Mouse (Mus musculus) lung, embryonic 15.5 days (tissue): ENCODE measurements around the gene Stk11. TPM values are rescaled to one million over a fixed set of nuclear protein-coding genes. Genes with fewer than 3 reads are reported as not detected.

ENCODE experiments used
- ATAC-seq: fragments of 200-750 bp; cut with Nextera tagmentation; 2 replicates; pipeline ENCODE4 v1.8.0; 2017; ENCODE audit warnings: moderate number of reproducible peaks, borderline replicate concordance; ENCODE audit not compliant: low FRiP score, low TSS enrichment; ENCODE audit errors: extremely low read depth
- H3K27ac ChIP-seq: fragments of 300-500 bp; sonication (generic); 2 replicates; pipeline ENCODE4 v1.5.1; 2015; ENCODE audit warnings: moderate library complexity, mild to moderate bottlenecking, inconsistent platforms
- H3K27me3 ChIP-seq: fragments of 300-500 bp; sonication (generic); 2 replicates; pipeline ENCODE4 v1.6.1; 2015; ENCODE audit warnings: inconsistent platforms
- H3K36me3 ChIP-seq: fragments of 300-500 bp; sonication (generic); 2 replicates; pipeline ENCODE4 v1.6.1; 2015; ENCODE audit warnings: inconsistent platforms
- H3K4me1 ChIP-seq: fragments of 300-500 bp; sonication (generic); 2 replicates; pipeline ENCODE4 v1.6.1; 2015; ENCODE audit warnings: inconsistent platforms
- H3K4me2 ChIP-seq: fragments of 300-500 bp; sonication (generic); 2 replicates; pipeline ENCODE4 v1.6.1; 2015; ENCODE audit warnings: inconsistent platforms, mild to moderate bottlenecking, moderate library complexity
- H3K4me3 ChIP-seq: fragments of 300-500 bp; sonication (generic); 2 replicates; pipeline ENCODE4 v1.5.1; 2015; ENCODE audit warnings: mild to moderate bottlenecking, inconsistent platforms
- H3K9ac ChIP-seq: fragments of 300-500 bp; sonication (generic); 2 replicates; pipeline ENCODE4 v1.6.1; 2015; ENCODE audit warnings: inconsistent platforms
- H3K9me3 ChIP-seq: fragments of 300-500 bp; sonication (generic); 2 replicates; pipeline ENCODE4 v1.6.1; 2016; ENCODE audit warnings: inconsistent platforms
- WGBS: fragments of 180-500 bp; shearing (Covaris S2); methylation state at CpG from one replicate; pipeline ENCODE4 v1.1.7; 2015; 5-methylcytosine and 5-hydroxymethylcytosine counted together
- polyA plus RNA-seq: library from polyadenylated mRNA; unstranded; fragments of >200 nt; fragmentation: Nextera tagmentation; extraction: Ambion mirVana; gene quantifications from 2 replicates; pipeline ENCODE4 v1.2.1, GENCODE M21; 2015

The Stk11 gene
- polyA plus RNA-seq, 1 experiment from 2014 or later, result 18.6 TPM

DNA sequence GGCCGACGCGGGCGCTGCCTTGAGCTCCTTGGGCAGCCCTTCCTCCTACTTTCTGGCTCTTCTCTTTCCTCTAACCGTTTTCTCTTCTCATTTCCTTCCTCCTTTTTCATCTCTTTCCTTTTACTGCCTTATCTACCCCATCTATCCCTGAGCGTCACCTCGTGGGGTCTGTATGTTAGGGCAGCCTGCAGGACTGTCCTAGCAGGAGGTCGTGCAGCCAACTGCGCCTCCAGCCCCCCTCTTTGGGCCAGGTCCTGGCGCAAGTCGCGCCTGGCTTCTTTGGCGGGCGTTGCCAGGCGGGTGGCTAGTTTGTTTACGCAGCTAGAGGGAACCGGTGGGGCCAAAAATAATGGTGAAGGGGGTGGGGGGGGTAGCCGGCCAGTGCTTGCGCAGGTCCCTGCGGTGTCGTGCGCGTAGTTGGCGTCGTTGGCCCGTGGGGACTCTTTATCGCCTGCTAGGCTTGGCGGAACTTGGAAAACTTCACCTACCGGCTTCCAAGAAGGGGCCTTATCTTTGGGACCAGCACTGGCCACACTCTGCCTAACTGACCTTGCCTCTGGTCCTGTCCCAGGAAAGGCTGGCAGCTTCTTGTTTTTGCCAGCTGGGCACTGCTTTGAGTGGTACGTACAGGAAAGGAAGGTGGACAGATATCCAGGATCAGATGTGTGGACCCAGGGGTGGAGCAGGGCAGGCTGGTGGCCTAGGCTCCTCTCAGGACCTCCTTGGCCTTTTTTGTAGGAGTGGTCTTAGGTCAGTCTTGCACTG, 1.5 kb downstream of the Stk11 start:
- ATAC-seq, result no peak
- 2% methylated on average over 30 of the region's 30 CpGs for whole genome bisulfite sequencing
- peak overlapping the region; percentile 71 for H3K4me2 ChIP-seq
- peaks cover 41% of the 10 kb centered on the region for H3K4me1 ChIP-seq
- peaks cover 22% of the 10 kb centered on the region for H3K36me3 ChIP-seq
- H3K27ac ChIP-seq, result peak overlapping the region; percentile 14; the same call in 1 of the 2 replicates
- H3K9me3 ChIP-seq, result no peaks in the 10 kb centered on the region
- peak overlapping the region; percentile 89 for H3K4me3 ChIP-seq
- H3K27me3 ChIP-seq, result no peaks in the 10 kb centered on the region
- peak overlapping the region; percentile 91 for H3K9ac ChIP-seq

DNA sequence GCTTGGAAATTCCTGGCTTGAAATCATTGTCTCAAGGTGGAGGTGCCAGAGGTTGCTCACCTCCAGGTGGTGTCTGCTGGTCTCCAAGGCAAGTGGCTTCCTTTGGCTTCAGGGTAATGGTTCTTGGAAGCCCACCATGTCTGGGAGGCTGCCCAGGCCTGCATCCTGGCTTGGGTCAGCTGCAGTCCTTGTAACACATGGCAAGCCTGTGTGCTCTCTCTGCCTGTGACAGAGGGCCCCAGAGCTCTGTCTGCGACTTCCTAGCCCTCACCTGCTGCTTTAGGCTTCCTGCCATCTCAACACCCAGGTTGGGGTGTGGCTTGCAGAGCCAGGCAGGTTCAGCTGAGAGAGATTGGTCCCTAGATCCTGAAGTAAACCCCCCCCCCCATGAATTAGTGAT, 2.1 kb downstream of the Stk11 start:
- peaks cover 41% of the 10 kb centered on the region for H3K4me1 ChIP-seq

DNA sequence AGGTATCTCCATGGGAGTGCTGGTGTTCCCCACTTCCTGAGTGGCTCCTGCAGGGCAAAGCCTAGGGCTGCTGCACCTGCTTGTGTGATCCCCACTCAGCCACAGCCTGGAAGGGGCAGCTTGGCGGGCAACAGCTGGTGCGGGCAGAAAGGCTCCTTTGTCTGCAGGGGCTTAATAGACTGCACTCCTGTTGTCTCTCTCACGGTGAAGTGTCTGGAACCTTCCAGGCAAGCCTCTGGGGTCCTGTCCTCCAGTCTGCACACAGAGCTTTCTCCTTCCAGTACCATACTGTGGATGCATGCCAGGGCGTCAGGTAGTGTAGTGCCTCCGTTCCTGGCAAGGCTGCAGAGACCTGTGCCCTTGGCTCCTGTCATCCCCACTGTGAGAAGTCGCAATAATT, 2.9 kb downstream of the Stk11 start:
- peak overlapping the region; percentile 71 for H3K4me2 ChIP-seq
- 0 out of 2 replicates have a peak overlapping the region, but pooled peaks have one; percentile 25 for H3K27ac ChIP-seq
- 60% methylated on average over 6 of the region's 6 CpGs for WGBS
- no peak for ATAC-seq
- H3K36me3 ChIP-seq, result peaks cover 23% of the 10 kb centered on the region
- H3K4me1 ChIP-seq, result peaks cover 41% of the 10 kb centered on the region
- H3K4me3 ChIP-seq, result peak overlapping the region; percentile 89
- H3K9me3 ChIP-seq, result no peaks in the 10 kb centered on the region
- H3K9ac ChIP-seq, result peak overlapping the region; percentile 91
- no peaks in the 10 kb centered on the region for H3K27me3 ChIP-seq

More for the DNA sequence above, 2.1 kb downstream of the Stk11 start:
- ATAC-seq, result no peak
- peaks cover 23% of the 10 kb centered on the region for H3K36me3 ChIP-seq
- no peaks in the 10 kb centered on the region for H3K27me3 ChIP-seq
- H3K27ac ChIP-seq, result peak overlapping the region; percentile 14; the same call in 1 of the 2 replicates
- peak overlapping the region; percentile 71 for H3K4me2 ChIP-seq
- peak overlapping the region; percentile 91 for H3K9ac ChIP-seq
- H3K4me3 ChIP-seq, result peak overlapping the region; percentile 89
- H3K9me3 ChIP-seq, result no peaks in the 10 kb centered on the region
- WGBS, result 17% methylated on average over 1 of the region's 1 CpGs

DNA sequence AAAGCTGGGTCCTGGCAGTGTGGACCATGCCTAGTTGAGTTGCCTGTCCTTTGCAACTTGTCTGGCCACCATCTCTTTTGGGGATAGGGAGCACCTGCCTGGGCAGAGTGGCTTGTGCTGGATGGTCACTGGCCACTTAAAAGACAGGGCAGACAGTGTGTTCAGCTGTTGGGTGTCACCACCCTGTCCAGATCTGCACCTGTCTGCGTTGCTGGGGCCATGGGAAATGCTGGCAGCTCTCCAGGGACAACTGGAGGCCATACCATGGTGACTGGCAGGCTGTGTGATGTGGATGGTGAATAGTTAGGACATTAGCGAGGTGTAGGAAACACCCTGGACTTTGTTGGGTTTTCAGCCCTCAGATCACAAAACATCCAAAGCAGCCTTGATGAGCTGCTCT, 4.5 kb downstream of the Stk11 start:
- H3K9me3 ChIP-seq, result no peaks in the 10 kb centered on the region
- H3K27ac ChIP-seq, result no peak overlapping the region

DNA sequence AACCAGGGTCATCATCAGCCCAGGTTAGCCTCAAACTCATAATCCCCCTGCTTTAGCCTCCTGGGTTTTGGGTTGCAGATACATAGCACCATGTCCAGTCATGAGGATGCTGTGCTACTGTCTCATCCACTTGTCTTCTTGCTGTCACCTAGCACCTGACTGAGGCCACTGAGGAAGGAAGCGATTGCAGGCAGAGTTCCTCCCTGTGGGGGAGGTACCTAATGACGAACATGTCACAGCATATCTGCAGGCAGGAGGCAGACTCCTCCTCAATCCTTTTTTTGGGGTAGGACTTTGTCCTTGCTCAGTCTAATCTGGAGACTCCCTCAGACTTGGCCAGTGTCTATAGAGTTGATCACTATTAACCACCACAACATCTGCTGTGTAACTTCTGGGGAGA, 6.0 kb downstream of the Stk11 start:
- peaks cover 33% of the 10 kb centered on the region for H3K4me1 ChIP-seq
- ATAC-seq, result no peak

More for the DNA sequence above, 4.5 kb downstream of the Stk11 start:
- no peak overlapping the region for H3K4me3 ChIP-seq
- peaks cover 34% of the 10 kb centered on the region for H3K4me1 ChIP-seq
- H3K36me3 ChIP-seq, result peaks cover 36% of the 10 kb centered on the region
- H3K4me2 ChIP-seq, result no peak overlapping the region
- no peaks in the 10 kb centered on the region for H3K27me3 ChIP-seq
- 57% methylated on average over 2 of the region's 2 CpGs for WGBS
- no peak overlapping the region for H3K9ac ChIP-seq
- ATAC-seq, result no peak

DNA sequence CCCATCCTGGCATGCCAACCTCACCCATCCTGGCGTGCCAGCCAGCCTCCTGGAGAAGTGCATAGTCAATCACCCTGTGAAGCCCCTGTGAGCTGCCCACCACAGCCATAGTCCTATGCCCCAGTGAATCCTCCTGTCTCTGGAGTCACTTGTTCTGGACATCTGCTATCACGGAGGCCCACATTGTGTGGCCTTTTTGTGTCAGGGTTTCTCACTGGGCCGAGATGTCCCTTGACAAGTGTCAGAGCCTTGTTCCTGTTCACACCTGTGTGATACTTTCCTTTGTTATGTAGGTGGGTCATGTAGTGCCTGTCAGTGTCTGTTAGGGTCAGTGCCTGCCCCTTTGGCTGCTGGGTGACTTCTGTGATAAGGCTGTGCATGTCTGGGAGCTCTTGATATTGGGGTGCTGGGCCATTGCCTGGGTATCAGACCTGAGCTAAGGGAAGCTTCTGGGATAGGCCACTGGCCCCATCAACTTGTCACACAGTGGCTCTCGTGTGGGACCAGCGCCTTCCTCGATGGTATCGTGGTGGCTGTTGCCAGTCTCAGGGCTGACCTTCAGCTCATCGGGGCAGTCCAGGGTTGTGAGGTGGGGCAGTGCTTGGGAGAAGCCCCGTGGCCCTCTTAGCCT, 8.4 kb downstream of the Stk11 start:
- H3K9me3 ChIP-seq, result no peaks in the 10 kb centered on the region
- H3K9ac ChIP-seq, result no peak overlapping the region
- H3K36me3 ChIP-seq, result peaks cover 72% of the 10 kb centered on the region
- WGBS, result 86% methylated on average over 9 of the region's 9 CpGs
- H3K4me3 ChIP-seq, result no peak overlapping the region
- H3K4me1 ChIP-seq, result peaks cover 9% of the 10 kb centered on the region
- no peak for ATAC-seq
- H3K27me3 ChIP-seq, result no peaks in the 10 kb centered on the region
- no peak overlapping the region for H3K27ac ChIP-seq
- H3K4me2 ChIP-seq, result no peak overlapping the region

More for the DNA sequence above, 6.0 kb downstream of the Stk11 start:
- Histone ChIP-seq H3K36me3 (peaks cover 48% of the 10 kb centered on the region), H3K9me3 (no peaks in the 10 kb centered on the region), H3K27me3 (no peaks in the 10 kb centered on the region), H3K4me2 (no peak overlapping the region), H3K9ac (no peak overlapping the region), H3K27ac (no peak overlapping the region), H3K4me3 (no peak overlapping the region)
- WGBS, result 93% methylated on average over 2 of the region's 2 CpGs

DNA sequence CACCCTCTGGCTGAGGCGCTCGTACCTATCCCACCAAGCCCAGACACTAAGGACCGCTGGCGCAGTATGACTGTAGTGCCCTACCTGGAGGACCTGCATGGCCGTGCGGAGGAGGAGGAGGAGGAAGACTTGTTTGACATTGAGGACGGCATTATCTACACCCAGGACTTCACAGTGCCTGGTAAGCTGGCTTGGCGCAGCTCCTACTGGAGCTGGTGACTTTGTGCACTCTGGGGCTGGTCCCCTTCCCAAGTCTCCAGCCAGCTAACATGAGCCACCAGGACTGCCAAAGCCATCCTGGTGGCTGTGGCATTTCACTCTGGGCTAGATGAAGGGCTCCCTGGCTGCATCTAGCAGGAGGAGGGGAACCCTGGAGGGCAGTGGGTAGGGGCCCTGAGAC, 12.3 kb downstream of the Stk11 start:
- ATAC-seq, result no peak

DNA sequence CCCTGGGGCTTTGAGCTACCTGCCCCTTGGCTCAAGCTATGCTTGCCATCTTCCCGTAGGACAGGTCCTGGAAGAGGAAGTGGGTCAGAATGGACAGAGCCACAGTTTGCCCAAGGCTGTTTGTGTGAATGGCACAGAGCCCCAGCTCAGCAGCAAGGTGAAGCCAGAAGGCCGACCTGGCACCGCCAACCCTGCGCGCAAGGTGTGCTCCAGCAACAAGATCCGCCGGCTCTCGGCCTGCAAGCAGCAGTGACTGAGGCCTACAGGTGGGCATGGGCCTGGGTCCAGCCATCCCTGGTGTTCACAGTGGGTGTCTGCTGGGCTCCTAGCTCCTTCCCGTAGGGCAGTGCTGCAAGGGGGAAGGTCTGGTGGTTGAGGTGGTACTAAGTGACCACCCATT, 14.2 kb downstream of the Stk11 start:
- WGBS, result 86% methylated on average over 9 of the region's 9 CpGs
- Histone ChIP-seq H3K27ac (no peak overlapping the region), H3K9ac (no peak overlapping the region), H3K4me1 (peaks cover 16% of the 10 kb centered on the region), H3K4me2 (no peak overlapping the region), H3K27me3 (no peaks in the 10 kb centered on the region), H3K4me3 (no peak overlapping the region), H3K9me3 (no peaks in the 10 kb centered on the region), H3K36me3 (peaks cover 73% of the 10 kb centered on the region)
- ATAC-seq, result no peak

More for the DNA sequence above, 12.3 kb downstream of the Stk11 start:
- no peak overlapping the region for H3K27ac ChIP-seq
- no peaks in the 10 kb centered on the region for H3K9me3 ChIP-seq
- no peaks in the 10 kb centered on the region for H3K27me3 ChIP-seq
- no peak overlapping the region for H3K4me3 ChIP-seq
- WGBS, result 96% methylated on average over 8 of the region's 8 CpGs
- no peak overlapping the region for H3K9ac ChIP-seq
- 0 out of 2 replicates have a peak, but pooled peaks cover 11% of the 10 kb centered on the region for H3K4me1 ChIP-seq
- peaks cover 83% of the 10 kb centered on the region for H3K36me3 ChIP-seq
- no peak overlapping the region for H3K4me2 ChIP-seq

DNA sequence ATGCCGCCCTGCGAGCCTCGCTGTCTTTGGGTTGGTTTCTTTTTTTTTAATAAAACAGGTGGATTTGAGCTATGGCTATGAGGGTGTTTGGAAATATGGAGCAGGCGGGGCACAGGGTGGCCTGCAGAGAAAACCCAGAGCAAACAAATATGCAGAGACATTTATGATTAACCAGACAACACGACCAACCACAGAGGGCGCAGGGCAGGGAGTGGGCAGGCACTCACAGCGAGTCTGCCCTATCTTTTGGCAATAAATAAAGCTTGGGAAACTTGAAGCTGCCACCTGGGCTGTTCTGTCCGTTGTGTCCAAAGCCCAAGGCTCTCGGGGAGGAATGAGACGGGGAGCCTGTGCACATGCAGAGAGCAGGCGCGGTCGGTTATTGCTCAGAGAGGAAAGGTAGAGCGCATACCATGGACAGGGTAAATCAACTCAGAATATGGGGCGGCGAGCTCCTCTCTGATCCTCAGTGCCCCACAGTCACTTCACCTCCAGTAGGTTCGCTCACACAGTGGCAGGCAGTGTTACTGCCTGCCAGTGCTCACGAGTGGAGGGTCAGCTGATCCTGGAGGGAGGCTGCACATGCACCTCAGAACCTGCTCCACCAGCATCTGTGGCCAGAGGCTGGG, 14.9 kb downstream of the Stk11 start:
- ATAC-seq, result no peak
- 71% methylated on average over 18 of the region's 18 CpGs for WGBS
- Histone ChIP-seq H3K9me3 (no peaks in the 10 kb centered on the region), H3K4me1 (peaks cover 16% of the 10 kb centered on the region), H3K36me3 (peaks cover 69% of the 10 kb centered on the region), H3K27ac (no peak overlapping the region), H3K27me3 (peaks cover 5% of the 10 kb centered on the region; the same call in 1 of the 2 replicates), H3K4me3 (no peak overlapping the region), H3K9ac (no peak overlapping the region), H3K4me2 (no peak overlapping the region)

DNA sequence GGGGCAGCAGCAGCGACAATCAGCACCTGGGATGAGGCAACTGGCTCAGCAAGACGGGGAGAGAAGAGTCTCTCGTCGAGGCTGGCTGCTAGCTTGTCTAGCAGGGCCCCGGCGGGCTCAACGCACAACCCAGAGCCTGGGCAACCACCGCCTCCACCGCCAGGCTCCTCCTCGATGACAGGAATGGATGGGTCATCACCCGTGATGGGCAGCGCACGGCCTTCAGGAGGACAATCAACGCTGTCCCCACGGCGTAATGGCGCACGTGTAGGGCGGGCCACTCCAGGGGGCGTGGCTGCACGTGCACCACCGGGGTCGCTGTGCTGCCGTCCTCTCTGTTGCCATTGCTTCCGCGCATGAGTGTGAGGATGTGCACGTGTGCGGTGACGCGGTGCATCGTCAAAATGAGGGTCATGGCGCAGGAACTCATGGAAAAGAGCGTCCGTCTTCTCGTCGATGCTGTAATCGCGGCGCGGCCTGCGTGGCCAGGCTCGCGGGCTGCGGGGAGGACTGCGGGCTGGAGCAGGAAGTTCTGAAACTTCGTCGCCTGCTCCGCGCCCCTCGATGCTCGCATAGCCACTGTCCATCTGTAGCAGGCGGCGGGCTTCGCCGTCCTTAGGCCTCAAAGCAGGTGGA, 15.8 kb downstream of the Stk11 start:
- 27% methylated on average over 55 of the region's 55 CpGs for WGBS
- Histone ChIP-seq H3K9ac (no peak overlapping the region), H3K9me3 (no peaks in the 10 kb centered on the region), H3K27ac (no peak overlapping the region), H3K36me3 (peaks cover 60% of the 10 kb centered on the region), H3K4me3 (no peak overlapping the region), H3K4me1 (peaks cover 21% of the 10 kb centered on the region), H3K4me2 (peak overlapping the region; percentile 14; the same call in 1 of the 2 replicates), H3K27me3 (peaks cover 14% of the 10 kb centered on the region)
- no peak for ATAC-seq

DNA sequence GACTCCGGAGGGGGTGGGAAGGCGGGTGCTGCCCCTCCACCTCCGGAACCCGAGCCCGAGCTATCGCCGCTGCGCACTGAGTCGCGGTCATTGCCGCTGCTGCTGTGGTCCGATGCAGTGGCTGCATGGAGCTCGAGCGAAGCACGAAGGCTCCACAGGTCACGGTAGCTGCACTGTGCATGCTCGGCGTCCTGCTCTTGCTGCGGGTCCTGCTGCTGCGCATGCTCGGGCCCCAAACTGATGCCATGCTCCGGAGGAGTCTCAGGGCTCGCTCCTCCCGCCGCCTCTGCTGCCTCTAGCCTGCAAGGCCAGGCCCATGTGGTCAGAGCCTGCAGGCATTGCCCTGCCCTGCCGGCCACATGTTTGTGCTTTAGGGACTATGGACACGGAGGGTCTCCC, 16.3 kb downstream of the Stk11 start:
- WGBS, result 57% methylated on average over 27 of the region's 27 CpGs
- ATAC-seq, result no peak
- no peaks in the 10 kb centered on the region for H3K9me3 ChIP-seq
- H3K36me3 ChIP-seq, result peaks cover 55% of the 10 kb centered on the region
- H3K27ac ChIP-seq, result no peak overlapping the region
- no peak overlapping the region for H3K4me3 ChIP-seq
- H3K27me3 ChIP-seq, result peaks cover 19% of the 10 kb centered on the region
- H3K4me1 ChIP-seq, result peaks cover 26% of the 10 kb centered on the region
- no peak overlapping the region for H3K9ac ChIP-seq
- H3K4me2 ChIP-seq, result peak overlapping the region; percentile 14; the same call in 1 of the 2 replicates
